Comparison of ENCODE assay signal across 1 mouse cellular context in the genomic region with DNA sequence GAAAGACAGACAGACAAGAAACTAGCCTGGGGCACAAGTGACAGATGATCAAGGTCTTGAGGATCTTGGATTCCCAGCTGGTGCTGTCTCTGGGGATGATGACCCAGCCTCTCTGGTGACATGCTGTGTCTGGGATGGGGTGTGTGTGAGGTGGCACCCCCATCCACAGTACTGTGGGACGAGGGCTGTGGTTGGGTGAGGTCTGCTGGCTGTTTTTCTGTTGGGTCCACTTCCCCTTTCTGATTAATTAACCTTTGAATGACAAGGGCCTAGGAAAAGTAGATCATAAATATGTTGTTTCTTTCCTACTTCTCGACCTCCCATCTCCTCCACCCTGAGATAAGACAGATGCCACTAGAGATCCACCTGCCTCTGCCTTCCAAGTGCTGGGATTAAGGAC.
TF ChIP-seq lines count a peak whose summit lies in the region.

No protein-coding gene starts in this region.

TF ChIP-seq in MEL, 35 proteins besides CTCF, POLR2A, EP300 and RAD21:
- TF ChIP-seq TBP (IDR thresholded peaks at IDR 0.05; ENCODE audit: low read depth, low read length) = no peak
- no peak for TF ChIP-seq MAX (IDR thresholded peaks at IDR 0.05; ENCODE audit: low read length)
- TF ChIP-seq E2F4 (IDR thresholded peaks at IDR 0.05; ENCODE audit: borderline replicate concordance, low read depth, low read length) = no peak
- TF ChIP-seq ZNF384 (IDR thresholded peaks at IDR 0.05; ENCODE audit: low read depth, low read length) = 0 out of 2 replicates have a peak, but pooled peaks have one; percentile 75
- TF ChIP-seq HCFC1 (IDR thresholded peaks at IDR 0.05; ENCODE audit: low read depth, low read length) = 0 out of 2 replicates have a peak, but pooled peaks have one; percentile 20
- TF ChIP-seq BHLHE40 (IDR thresholded peaks at IDR 0.05; ENCODE audit: borderline replicate concordance, low read depth, low read length) = no peak
- TF ChIP-seq NRF1 (IDR thresholded peaks at IDR 0.05; ENCODE audit: insufficient read depth, low read depth, low read length, poor library complexity, severe bottlenecking) = no peak
- TF ChIP-seq KAT2A (conservative IDR thresholded peaks at IDR 0.05; ENCODE audit: low read depth, low read length) = no peak
- no peak for TF ChIP-seq GABPA (IDR thresholded peaks at IDR 0.05; ENCODE audit: low read depth, low read length)
- TF ChIP-seq USF1 (IDR thresholded peaks at IDR 0.05; ENCODE audit: low read depth, low read length) = no peak
- TF ChIP-seq CHD1 (IDR thresholded peaks at IDR 0.05; ENCODE audit: low read depth, low read length) = 0 out of 2 replicates have a peak, but pooled peaks have one; percentile 50
- no peak for TF ChIP-seq MEF2A (IDR thresholded peaks at IDR 0.05; ENCODE audit: extremely low read depth, insufficient replicate concordance, low read depth, low read length, poor library complexity, severe bottlenecking)
- no peak for TF ChIP-seq USF2 (IDR thresholded peaks at IDR 0.05; ENCODE audit: borderline replicate concordance in 1 of 2, insufficient read depth in 1 of 2, low read depth in 1 of 2, low read length in 2 of 2)
- 0 out of 2 replicates have a peak, but pooled peaks have one; percentile 48 for TF ChIP-seq SIN3A (IDR thresholded peaks at IDR 0.05; ENCODE audit: low read length)
- no peak for TF ChIP-seq UBTF (IDR thresholded peaks at IDR 0.05; ENCODE audit: borderline replicate concordance, insufficient read depth, low read depth, low read length)
- peak; percentile 21; the same call in 1 of the 2 replicates for TF ChIP-seq ETS1 (IDR thresholded peaks at IDR 0.05; ENCODE audit: low read depth, low read length)
- TF ChIP-seq MYC (IDR thresholded peaks at IDR 0.05; ENCODE audit: low read depth, low read length) = no peak; the same call in 1 of the 2 replicates
- 0 out of 2 replicates have a peak, but pooled peaks have one; percentile 14 for TF ChIP-seq MAFK (IDR thresholded peaks at IDR 0.05; ENCODE audit: borderline replicate concordance, low read depth, low read length)
- no peak for TF ChIP-seq ZC3H11A (IDR thresholded peaks at IDR 0.05; ENCODE audit: low read depth, low read length)
- TF ChIP-seq MAZ (IDR thresholded peaks at IDR 0.05; ENCODE audit: low read depth, low read length) = no peak
- TF ChIP-seq ZKSCAN1 (IDR thresholded peaks at IDR 0.05; ENCODE audit: low read depth, low read length) = no peak
- no peak for TF ChIP-seq POLR2AphosphoS5 (IDR thresholded peaks at IDR 0.05; ENCODE audit: borderline replicate concordance, low read depth, low read length)
- no peak; the same call in 1 of the 2 replicates for TF ChIP-seq RCOR1 (IDR thresholded peaks at IDR 0.05; ENCODE audit: low read depth, low read length)
- TF ChIP-seq ZMIZ1 (IDR thresholded peaks at IDR 0.05; ENCODE audit: low read depth, low read length) = no peak
- no peak for TF ChIP-seq ELF1 (IDR thresholded peaks at IDR 0.05; ENCODE audit: low read depth, low read length)
- TF ChIP-seq TAL1 (IDR thresholded peaks at IDR 0.05; ENCODE audit: low read length) = no peak
- TF ChIP-seq POLR2AphosphoS2 (IDR thresholded peaks at IDR 0.05; ENCODE audit: low read length) = no peak
- TF ChIP-seq GATA1 (IDR thresholded peaks at IDR 0.05; ENCODE audit: low read depth, low read length) = peak; percentile 40; the same call in 1 of the 2 replicates
- TF ChIP-seq MYB (IDR thresholded peaks at IDR 0.05; ENCODE audit: low read depth, low read length) = peak; percentile 73
- no peak for TF ChIP-seq NELFE (IDR thresholded peaks at IDR 0.05; ENCODE audit: low read depth, low read length)
- TF ChIP-seq TCF12 (IDR thresholded peaks at IDR 0.05; ENCODE audit: low read depth, low read length) = 0 out of 2 replicates have a peak, but pooled peaks have one; percentile 26
- no peak for TF ChIP-seq JUND (IDR thresholded peaks at IDR 0.05; ENCODE audit: low read depth, low read length)
- 0 out of 2 replicates have a peak, but pooled peaks have one; percentile 22 for TF ChIP-seq MXI1 (IDR thresholded peaks at IDR 0.05; ENCODE audit: low read depth, low read length)
- TF ChIP-seq SMC3 (IDR thresholded peaks at IDR 0.05; ENCODE audit: low read depth, low read length) = no peak
- no peak for TF ChIP-seq CHD2 (IDR thresholded peaks at IDR 0.05; ENCODE audit: low read length)
TF ChIP-seq in MEL: peak in this region for 10.
